Comparison of ENCODE assay signal across 30 mouse cellular contexts in genomic region chr11:43443183-43443582, GRCm38 (mm10). TPM values are rescaled to one million over a fixed set of nuclear protein-coding genes. Genes with fewer than 3 reads are reported as not detected.
"Had no signal": no experiment of that assay in that cellular context is flagged by ENCODE, and none has a peak within 500 bp of the region (broad histone marks: within the 10 kb centered on the region; RNA-seq: fewer than 3 reads in every experiment).

No protein-coding gene starts in this region.

- H3K4me1 ChIP-seq: embryonic facial prominence, embryonic 10.5 days; embryonic facial prominence, embryonic 12.5 days; embryonic facial prominence, embryonic 13.5 days; embryonic facial prominence, embryonic 15.5 days; forebrain, embryonic 10.5 days; forebrain, embryonic 12.5 days; forebrain, embryonic 13.5 days; forebrain, embryonic 15.5 days had no signal

- DNase-seq: cerebellum, adult 2 months; cerebellum, adult 8-10 months; cerebellum, adult 9-10 months; cerebellum, adult 9-11 months; cerebellum, postnatal 10 days; cerebellum, postnatal 14 days; cerebellum, postnatal 25 days; cerebellum, postnatal 36 days; embryo, embryonic 11 days; forebrain, postnatal 0 days; gastrocnemius, adult 2 months; gastrocnemius, postnatal 10 days; gastrocnemius, postnatal 14 days; gastrocnemius, postnatal 25 days; gastrocnemius, postnatal 36 days; heart, adult 18-20 months; heart, adult 2 months had no signal

- H3K9me3 ChIP-seq: embryonic facial prominence, embryonic 10.5 days; embryonic facial prominence, embryonic 12.5 days; embryonic facial prominence, embryonic 13.5 days; embryonic facial prominence, embryonic 15.5 days; forebrain, embryonic 10.5 days; forebrain, embryonic 12.5 days; forebrain, embryonic 13.5 days; forebrain, embryonic 15.5 days had no signal

- H3K27ac ChIP-seq: embryonic facial prominence, embryonic 10.5 days; embryonic facial prominence, embryonic 12.5 days; embryonic facial prominence, embryonic 13.5 days; embryonic facial prominence, embryonic 15.5 days; forebrain, embryonic 10.5 days; forebrain, embryonic 12.5 days; forebrain, embryonic 13.5 days; forebrain, embryonic 15.5 days; gastrocnemius, adult 2 months; heart, adult 2 months had no signal

- H3K4me3 ChIP-seq: embryonic facial prominence, embryonic 10.5 days; embryonic facial prominence, embryonic 12.5 days; embryonic facial prominence, embryonic 13.5 days; embryonic facial prominence, embryonic 15.5 days; erythroblast, embryonic 14.5 days; forebrain, embryonic 10.5 days; forebrain, embryonic 12.5 days; forebrain, embryonic 13.5 days; forebrain, embryonic 15.5 days; gastrocnemius, adult 2 months; heart, adult 2 months had no signal

- H3K27me3 ChIP-seq: embryonic facial prominence, embryonic 12.5 days; embryonic facial prominence, embryonic 13.5 days; embryonic facial prominence, embryonic 15.5 days; forebrain, embryonic 12.5 days; forebrain, embryonic 13.5 days; forebrain, embryonic 15.5 days had no signal

- ATAC-seq: forebrain, embryonic 13.5 days; forebrain, embryonic 14.5 days; forebrain, embryonic 15.5 days; forebrain, embryonic 16.5 days; forebrain, postnatal 0 days had no signal

- H3K9ac ChIP-seq: embryonic facial prominence, embryonic 12.5 days; embryonic facial prominence, embryonic 13.5 days; embryonic facial prominence, embryonic 15.5 days; forebrain, embryonic 12.5 days; forebrain, embryonic 13.5 days; forebrain, embryonic 15.5 days; forebrain, postnatal 0 days had no signal

- H3K4me2 ChIP-seq: embryonic facial prominence, embryonic 12.5 days; embryonic facial prominence, embryonic 13.5 days; embryonic facial prominence, embryonic 15.5 days; forebrain, embryonic 12.5 days; forebrain, embryonic 13.5 days; forebrain, embryonic 15.5 days had no signal

RNA-seq across cellular contexts. Expression of gene C1qtnf2, which starts 30.9 kb away (rescaled TPM):
- total RNA-seq: common myeloid progenitor, adult 5-6 weeks; granulocyte monocyte progenitor cell, adult 5-6 weeks had no signal
- polyA plus RNA-seq: erythroblast, embryonic 14.5 days had no signal
